Mouse (Mus musculus): ENCODE data around the gene Gsdma3.
A peak's percentile ranks its signal among the peaks of the same experiment; 100 is the strongest.
"Not testable (repeated sequence)": the region's sequence is repeated elsewhere in the genome, so short reads cannot be mapped to it uniquely, and the experiment has no call there.

Gsdma3 gene

GRCm38 (mm10) chr11:98595955-98596354 lies 30.2 kb upstream of the Gsdma3 start:
- no peak for DNase-seq (ENCODE audit: low spot score)

- no peak for DNase-seq (ENCODE audit: low spot score)
Measured at GRCm38 (mm10) chr11:98597363-98597762, 28.8 kb upstream of the Gsdma3 start.

- no peak for DNase-seq (ENCODE audit: low spot score)
Measured at GRCm38 (mm10) chr11:98597991-98598390, 28.2 kb upstream of the Gsdma3 start, which contains the start of gene Lrrc3c. Gene Lrrc3c (plus strand): TSS chr11:98598291.

- DNase-seq (ENCODE audit: low spot score), result no peak
Measured at GRCm38 (mm10) chr11:98598851-98599290, 27.3 kb upstream of the Gsdma3 start.

GRCm38 (mm10) chr11:98599291-98599690 lies 26.9 kb upstream of the Gsdma3 start:
- no peak for DNase-seq (ENCODE audit: low spot score)

GRCm38 (mm10) chr11:98602090-98602690 lies 24.0 kb upstream of the Gsdma3 start:
- DNase-seq (ENCODE audit: low spot score), result no peak

GRCm38 (mm10) chr11:98603953-98604352 lies 22.2 kb upstream of the Gsdma3 start:
- no peak for DNase-seq (ENCODE audit: low spot score)

GRCm38 (mm10) chr11:98604911-98605310 lies 21.2 kb upstream of the Gsdma3 start:
- DNase-seq (ENCODE audit: low spot score), result not testable (repeated sequence)

GRCm38 (mm10) chr11:98606763-98607162 lies 19.4 kb upstream of the Gsdma3 start:
- peak; percentile 43 for DNase-seq (ENCODE audit: low spot score)

- DNase-seq (ENCODE audit: low spot score), result no peak
Measured at GRCm38 (mm10) chr11:98620791-98621190, 5.4 kb upstream of the Gsdma3 start.

GRCm38 (mm10) chr11:98623981-98624380 lies 2.2 kb upstream of the Gsdma3 start:
- DNase-seq (ENCODE audit: low spot score), result not testable (repeated sequence)

GRCm38 (mm10) chr11:98624381-98624780 lies 1.8 kb upstream of the Gsdma3 start:
- DNase-seq (ENCODE audit: low spot score), result not testable (repeated sequence)

- no peak for DNase-seq (ENCODE audit: low spot score)
Measured at GRCm38 (mm10) chr11:98628706-98629105, 2.5 kb downstream of the Gsdma3 start.

GRCm38 (mm10) chr11:98630646-98631045 lies 4.5 kb downstream of the Gsdma3 start:
- DNase-seq (ENCODE audit: low spot score), result no peak

- DNase-seq (ENCODE audit: low spot score), result not testable (repeated sequence)
Measured at GRCm38 (mm10) chr11:98635312-98635970, 9.3 kb downstream of the Gsdma3 start.

GRCm38 (mm10) chr11:98637501-98637900 lies 11.3 kb downstream of the Gsdma3 start:
- DNase-seq (ENCODE audit: low spot score), result no peak

GRCm38 (mm10) chr11:98640091-98640490 lies 13.9 kb downstream of the Gsdma3 start:
- DNase-seq (ENCODE audit: low spot score), result no peak

- no peak for DNase-seq (ENCODE audit: low spot score)
Measured at GRCm38 (mm10) chr11:98644757-98645156, 18.6 kb downstream of the Gsdma3 start.

GRCm38 (mm10) chr11:98645946-98646345 lies 19.8 kb downstream of the Gsdma3 start:
- no peak for DNase-seq (ENCODE audit: low spot score)

GRCm38 (mm10) chr11:98646459-98646858 lies 20.3 kb downstream of the Gsdma3 start, which contains the start of gene Gsdma2:
Gene Gsdma2 (plus strand): TSS chr11:98646759.
- no peak for DNase-seq (ENCODE audit: low spot score)

- DNase-seq (ENCODE audit: low spot score), result not testable (repeated sequence)
Measured at GRCm38 (mm10) chr11:98655076-98655475, 28.9 kb downstream of the Gsdma3 start.

GRCm38 (mm10) chr11:98660517-98660916 lies 34.4 kb downstream of the Gsdma3 start:
- peak; percentile 68 for DNase-seq (ENCODE audit: low spot score)

- no peak for DNase-seq (ENCODE audit: low spot score)
Measured at GRCm38 (mm10) chr11:98664091-98664490, 37.9 kb downstream of the Gsdma3 start, which contains the start of gene Gsdma. Gene Gsdma (plus strand): TSS chr11:98664351.

Data from layer of hippocampus, adult 9-10 months (tissue).